Mouse (Mus musculus): Measurements from ENCODE around the gene Pnpla1.

Pnpla1 gene

DNA sequence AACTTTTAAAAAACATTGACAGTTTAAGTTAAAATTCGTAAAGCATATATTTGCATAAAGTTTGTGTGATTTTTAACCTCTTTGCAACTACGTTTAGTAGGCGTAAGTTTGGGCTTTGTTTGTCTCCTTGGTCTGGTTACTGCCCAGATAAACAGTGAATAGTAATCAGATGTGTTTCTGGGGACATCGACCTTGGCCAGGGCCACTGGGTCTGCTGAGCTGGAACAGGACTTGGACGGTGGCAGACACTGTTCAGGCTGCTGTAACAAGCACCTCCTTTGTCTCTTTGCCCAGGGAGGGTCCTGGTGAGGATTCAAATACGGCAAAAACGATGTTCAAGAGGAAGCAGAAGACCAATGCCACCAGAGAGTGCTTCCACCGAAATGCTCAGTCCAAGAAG is 27.0 kb downstream of the Pnpla1 start:
- no peak for DNase-seq

- DNase-seq, result no peak
Measured at GRCm38 (mm10) chr17:28886266-28886665, 28.1 kb downstream of the Pnpla1 start.

GRCm38 (mm10) chr17:28894050-28894767 is 36.0 kb downstream of the Pnpla1 start:
- DNase-seq, result no peak

DNA sequence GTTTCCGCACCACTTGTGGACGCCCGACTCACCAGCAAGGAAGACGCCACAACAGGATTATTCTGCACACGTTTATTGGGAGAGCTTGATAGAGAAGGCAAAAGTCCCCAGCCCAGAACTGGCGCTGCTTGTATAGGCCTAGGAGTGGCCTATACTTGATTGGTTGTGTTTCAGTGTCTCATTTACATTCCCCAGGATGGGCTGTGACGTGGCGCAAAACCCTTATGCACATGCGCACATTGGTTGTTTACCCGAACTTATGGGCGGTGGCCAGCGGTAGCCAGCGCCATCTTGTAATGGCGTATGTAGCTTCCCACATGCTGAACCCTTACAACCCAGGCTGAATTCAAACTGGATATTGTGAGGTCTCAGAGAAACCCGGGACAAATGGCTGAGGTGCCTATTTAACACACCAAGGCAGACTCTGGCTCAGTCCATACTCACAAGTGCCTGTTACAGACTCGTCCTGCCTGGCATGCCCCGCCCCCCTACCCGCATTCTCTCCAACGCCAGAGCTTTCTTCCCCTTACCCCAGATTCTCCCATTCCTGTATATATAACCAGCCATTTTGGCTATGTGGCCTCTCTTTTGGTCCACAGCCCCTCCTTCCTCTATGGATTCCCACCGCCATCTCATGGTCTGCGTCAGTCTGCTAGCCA is 37.1 kb downstream of the Pnpla1 start:
- DNase-seq, result no peak

DNA sequence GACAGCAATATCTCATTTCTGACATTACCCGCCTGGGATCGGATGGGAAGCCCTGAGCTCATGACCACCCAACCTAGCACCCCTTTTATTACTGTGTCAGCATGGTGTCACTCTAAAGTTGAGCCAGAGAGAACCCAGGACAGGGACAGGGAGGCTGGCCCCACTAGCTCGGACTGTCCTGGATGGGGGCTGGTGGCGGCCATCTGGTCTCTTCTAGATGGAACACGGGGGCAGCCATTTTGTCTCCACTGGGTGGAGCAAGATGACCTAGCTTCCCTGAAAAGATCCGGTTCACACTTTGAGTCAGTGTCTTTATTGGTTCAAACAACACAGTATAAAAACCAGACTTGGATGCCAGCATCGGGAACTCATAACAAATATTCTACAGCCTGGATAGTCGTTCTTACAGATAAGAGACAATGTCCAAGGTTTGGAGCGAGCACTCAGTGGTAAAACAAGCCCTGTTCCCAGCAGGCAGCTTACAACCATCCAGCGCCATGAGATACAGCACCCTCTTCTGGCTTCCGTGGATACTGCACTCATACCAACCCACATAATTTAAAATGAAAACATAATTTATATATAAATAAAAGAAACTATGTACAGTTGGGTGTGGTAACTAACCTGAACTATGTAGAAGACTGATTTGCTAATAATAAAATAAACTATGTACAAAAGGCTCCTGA is 38.0 kb downstream of the Pnpla1 start:
- DNase-seq, result no peak

DNA sequence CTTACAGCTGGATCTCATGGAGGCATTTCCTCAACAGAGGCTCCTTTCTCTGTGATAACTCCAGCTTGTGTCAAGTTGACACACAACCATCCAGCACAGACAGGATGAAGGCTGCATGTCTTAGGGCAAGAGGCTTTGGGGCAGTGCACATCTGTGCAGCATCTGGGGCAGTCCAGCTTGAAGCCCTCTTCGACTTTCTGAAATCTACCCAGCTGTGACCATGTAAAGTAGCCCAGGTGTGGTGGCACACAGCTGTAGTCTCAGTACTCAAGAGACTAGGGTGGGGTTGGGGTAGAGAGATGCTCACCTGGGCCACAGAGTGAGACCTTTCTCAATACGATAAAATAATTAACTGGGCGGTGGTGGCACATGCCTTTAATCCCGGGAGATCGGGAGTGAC is 39.6 kb downstream of the Pnpla1 start:
- no peak for DNase-seq

- DNase-seq, result no peak
Measured at GRCm38 (mm10) chr17:28898249-28898648, 40.0 kb downstream of the Pnpla1 start.

GRCm38 (mm10) chr17:28899427-28899826 is 41.2 kb downstream of the Pnpla1 start:
- no peak for DNase-seq

- DNase-seq, result no peak
Measured at GRCm38 (mm10) chr17:28901559-28901958, 43.3 kb downstream of the Pnpla1 start.

DNA sequence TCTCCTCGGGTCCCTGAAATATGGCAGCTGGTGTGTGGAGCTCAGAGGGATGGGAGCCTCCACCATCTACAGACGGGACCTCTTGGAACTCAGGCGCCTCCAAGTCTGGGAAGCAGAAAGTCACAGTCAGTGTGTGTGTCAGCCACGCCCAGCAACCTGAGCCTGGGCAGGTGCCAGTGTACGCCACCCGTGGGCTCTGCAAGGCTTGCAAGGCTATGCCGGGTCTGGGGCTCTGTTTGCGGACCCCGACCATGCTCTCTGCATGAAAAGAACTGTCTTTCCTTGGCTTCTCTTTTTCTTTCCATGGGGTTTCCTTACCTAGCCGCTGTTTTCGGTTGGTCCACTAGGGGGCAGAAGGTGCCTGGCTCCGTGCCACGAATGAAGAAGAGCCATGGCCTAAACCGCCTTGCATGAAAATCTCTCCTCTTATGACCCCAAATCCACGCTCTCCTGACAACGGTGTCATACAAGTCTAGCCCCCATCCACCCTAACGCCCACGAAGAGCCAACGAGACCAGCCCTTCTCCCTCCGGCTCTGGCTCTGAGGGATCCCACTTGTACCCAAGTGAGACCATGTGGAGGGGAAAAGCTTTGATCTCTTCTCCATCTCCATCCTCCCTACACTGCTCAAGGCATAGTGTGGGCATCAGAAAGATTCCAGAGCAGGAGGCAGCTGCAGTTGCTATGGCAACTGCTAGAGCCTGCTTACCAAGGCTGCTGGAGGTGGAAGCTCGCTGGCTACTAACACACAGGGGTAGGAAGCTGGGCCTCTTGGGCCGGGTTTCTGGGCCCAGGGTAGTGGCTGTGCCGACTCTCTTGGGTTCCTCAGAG is 46.5 kb downstream of the Pnpla1 start:
- DNase-seq, result peak; percentile 76

- DNase-seq, result no peak
Measured at GRCm38 (mm10) chr17:28905377-28905916, 47.2 kb downstream of the Pnpla1 start.

DNA sequence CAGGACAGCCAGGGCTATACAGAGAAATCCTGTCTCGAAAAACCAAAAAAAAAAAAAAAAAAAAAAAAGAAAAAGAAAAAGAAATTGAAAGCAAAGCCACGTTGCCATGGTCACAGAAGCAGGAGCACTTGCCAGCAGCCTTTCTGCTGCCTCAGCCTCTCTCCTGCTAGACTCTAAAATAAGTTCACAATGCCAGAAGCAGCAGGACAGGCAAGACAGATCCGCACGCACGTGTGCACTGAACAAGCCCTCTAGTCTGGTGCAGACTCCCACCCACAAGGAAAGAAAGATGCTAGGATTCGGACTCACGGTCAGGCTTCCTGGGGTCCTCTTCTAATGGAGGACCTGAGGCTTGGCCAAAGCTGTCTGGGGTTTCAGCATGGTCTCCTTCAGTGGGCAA is 49.7 kb downstream of the Pnpla1 start:
- DNase-seq, result peak; percentile 70

GRCm38 (mm10) chr17:28909252-28909941 is 51.2 kb downstream of the Pnpla1 start:
- no peak for DNase-seq

GRCm38 (mm10) chr17:28910139-28910538 is 51.9 kb downstream of the Pnpla1 start:
- DNase-seq, result no peak

DNA sequence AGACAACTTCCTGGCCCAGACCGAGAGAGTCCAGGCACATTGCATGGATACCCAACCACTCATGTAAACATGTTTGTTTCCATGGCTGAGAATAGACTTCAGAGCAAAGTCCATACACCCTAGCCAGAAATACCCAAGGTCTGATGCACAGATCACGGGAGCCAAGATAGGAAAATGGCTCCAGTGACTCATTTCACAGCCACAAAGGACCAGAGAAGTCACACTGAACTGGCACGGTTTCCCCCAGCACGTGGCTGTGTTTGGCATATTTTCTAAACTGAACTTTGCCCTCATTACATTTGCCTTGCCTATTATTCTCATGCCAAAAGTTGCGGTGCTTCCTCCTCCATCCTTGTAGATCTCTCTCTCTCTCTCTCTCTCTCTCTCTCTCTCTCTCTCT is 55.0 kb downstream of the Pnpla1 start:
- DNase-seq, result no peak

GRCm38 (mm10) chr17:28913940-28914339 is 55.7 kb downstream of the Pnpla1 start:
- no peak for DNase-seq

GRCm38 (mm10) chr17:28915060-28915628 is 56.9 kb downstream of the Pnpla1 start, which contains the start of gene 4930539E08Rik:
TSS of gene 4930539E08Rik (minus strand) at chr17:28915324.
- no peak for DNase-seq

DNA sequence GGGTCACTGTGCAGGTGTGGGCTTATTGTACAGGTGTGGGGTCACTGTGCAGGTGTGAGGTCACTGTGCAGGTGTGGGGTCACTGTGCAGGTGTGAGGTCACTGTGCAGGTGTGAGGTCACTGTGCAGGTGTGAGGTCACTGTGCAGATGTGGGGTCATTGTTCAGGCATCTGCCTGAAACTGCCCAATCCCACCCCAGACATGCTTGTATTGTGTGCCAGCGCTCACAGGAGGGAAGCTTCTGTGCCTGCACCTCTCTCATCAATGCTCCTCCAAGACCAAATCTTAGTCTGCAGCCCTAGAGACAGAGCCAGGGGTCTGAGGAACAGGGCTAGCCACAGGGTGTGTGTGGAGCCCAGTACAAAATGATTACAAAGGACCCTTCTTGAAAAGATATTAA is 58.3 kb downstream of the Pnpla1 start:
- DNase-seq, result no peak

GRCm38 (mm10) chr17:28921086-28921485 is 62.9 kb downstream of the Pnpla1 start:
- no peak for DNase-seq

- no peak for DNase-seq
Measured at GRCm38 (mm10) chr17:28922096-28922495, 63.9 kb downstream of the Pnpla1 start.

DNA sequence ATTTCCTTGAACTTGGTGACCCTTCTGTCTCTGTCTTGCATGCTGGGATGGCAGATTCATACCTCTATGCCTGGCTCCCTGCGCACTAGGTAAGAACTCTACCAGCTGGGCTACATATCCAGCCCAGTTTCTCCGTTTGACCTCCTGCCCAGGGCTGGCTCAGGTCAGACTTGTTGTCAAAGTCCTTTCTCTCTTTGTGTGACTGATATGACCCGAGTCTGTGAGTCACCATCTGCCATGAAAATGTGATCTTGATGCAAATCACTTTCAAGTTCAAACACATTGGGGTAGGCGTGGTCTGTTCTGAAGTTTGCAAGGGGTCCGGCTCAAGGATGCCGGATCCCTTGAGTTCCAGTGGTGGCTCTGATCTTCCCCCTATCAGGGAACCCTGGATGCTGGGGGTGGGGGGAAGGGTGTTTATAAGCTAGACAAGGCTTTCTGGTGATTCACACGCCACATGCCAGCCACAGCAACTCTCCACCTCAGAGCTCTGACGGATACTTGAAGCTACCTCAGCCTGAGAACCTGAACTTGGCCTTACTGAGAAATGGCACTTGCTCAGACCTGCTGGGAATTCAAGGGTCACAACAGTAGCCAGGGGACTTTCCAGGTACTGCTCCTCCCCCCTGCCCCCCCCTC is 66.9 kb downstream of the Pnpla1 start:
- no peak for DNase-seq

Measured in layer of hippocampus, adult 9-11 months (tissue).